Mouse (Mus musculus): ENCODE data around the gene Wfdc12.

Gene Wfdc12

GRCm38 (mm10) chr2:164175850-164176249 lies 14.6 kb downstream of the Wfdc12 start:
- no peak for DNase-seq

GRCm38 (mm10) chr2:164174649-164175395 lies 15.6 kb downstream of the Wfdc12 start:
- DNase-seq, result no peak

- DNase-seq, result no peak
Observed at GRCm38 (mm10) chr2:164173394-164173793, 17.0 kb downstream of the Wfdc12 start.

GRCm38 (mm10) chr2:164170902-164171301 lies 19.5 kb downstream of the Wfdc12 start, which contains the start of gene Kcns1:
Gene Kcns1 (minus strand): TSS chr2:164171113.
- peak; percentile 18 for DNase-seq

GRCm38 (mm10) chr2:164170326-164170725 lies 20.1 kb downstream of the Wfdc12 start:
- DNase-seq, result no peak

- DNase-seq, result no peak
Observed at GRCm38 (mm10) chr2:164168571-164168946, 21.8 kb downstream of the Wfdc12 start.

- DNase-seq, result no peak
Observed at GRCm38 (mm10) chr2:164167752-164168570, 22.4 kb downstream of the Wfdc12 start.

- DNase-seq, result no peak
Observed at GRCm38 (mm10) chr2:164164941-164165340, 25.5 kb downstream of the Wfdc12 start.

- no peak for DNase-seq
Observed at GRCm38 (mm10) chr2:164161515-164162055, 28.8 kb downstream of the Wfdc12 start.

GRCm38 (mm10) chr2:164158838-164159237 lies 31.6 kb downstream of the Wfdc12 start:
- no peak for DNase-seq

- DNase-seq, result no peak
Observed at GRCm38 (mm10) chr2:164156158-164156557, 34.2 kb downstream of the Wfdc12 start.

GRCm38 (mm10) chr2:164154007-164154406 lies 36.4 kb downstream of the Wfdc12 start:
- no peak for DNase-seq

- no peak for DNase-seq
Observed at GRCm38 (mm10) chr2:164152341-164152740, 38.1 kb downstream of the Wfdc12 start.

- no peak for DNase-seq
Observed at GRCm38 (mm10) chr2:164150086-164150760, 40.2 kb downstream of the Wfdc12 start.

GRCm38 (mm10) chr2:164146556-164146955 lies 43.9 kb downstream of the Wfdc12 start:
- DNase-seq, result no peak

- no peak for DNase-seq
Observed at GRCm38 (mm10) chr2:164144541-164144940, 45.9 kb downstream of the Wfdc12 start.

- peak; percentile 46 for DNase-seq
Observed at GRCm38 (mm10) chr2:164144025-164144424, 46.4 kb downstream of the Wfdc12 start.

- DNase-seq, result no peak
Observed at GRCm38 (mm10) chr2:164142021-164142420, 48.4 kb downstream of the Wfdc12 start.
